Mouse (Mus musculus) testis, adult 2 months (tissue): ENCODE measurements around the gene Cdh23.

Experiments
- CTCF ChIP-seq: fragments of 200-500 bp; IDR thresholded peaks from 2 replicates; pipeline ENCODE4 v1.5.1; 2012; ENCODE audit warnings: low read depth, mild to moderate bottlenecking, inconsistent platforms, low read length, moderate library complexity; ENCODE audit not compliant: control insufficient read depth, insufficient read depth, insufficient replicate concordance
- POLR2A ChIP-seq: fragments of 200-500 bp; IDR thresholded peaks from 2 replicates; pipeline ENCODE4 v1.6.1; 2012; ENCODE audit warnings: low read depth, mild to moderate bottlenecking, inconsistent platforms, low read length, moderate library complexity; ENCODE audit not compliant: control insufficient read depth

DNA sequence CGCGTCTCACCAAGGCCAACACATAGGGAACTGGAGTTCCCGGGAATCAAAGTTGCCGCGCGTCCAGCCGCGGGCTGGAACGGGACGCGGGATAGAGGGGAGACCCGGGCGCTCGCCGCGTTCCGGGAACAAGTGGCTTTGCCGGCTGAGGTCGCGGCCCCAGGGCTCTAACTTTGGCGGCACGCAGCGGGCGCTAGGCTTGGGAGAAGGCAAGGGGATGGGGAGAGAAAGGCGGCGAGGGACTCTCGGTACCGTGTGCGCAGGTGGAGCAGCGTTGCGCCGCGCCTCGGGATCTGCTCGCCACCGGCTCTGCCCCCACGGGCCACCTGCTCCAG lies 9.7 kb downstream of the Cdh23 start:
- TF ChIP-seq POLR2A (no peak), CTCF (no peak)
